Mouse (Mus musculus) adrenal gland, adult 8-10 months (tissue): Measurements from ENCODE around the gene Ubtf. TPM values are rescaled to one million over a fixed set of nuclear protein-coding genes. Genes with fewer than 3 reads are reported as not detected.

Experiments
- DNase-seq: peaks from one replicate; pipeline ENCODE4 v3.0.0; 2022
- total RNA-seq, 4 experiments: library from RNA; stranded (reverse); gene quantifications; 2 replicates each; pipeline ENCODE4 v1.2.4; 2022

Ubtf gene
- total RNA-seq, 4 experiments from 2014 or later = 87.3 to 115 (median 94.5) TPM

- no peak for DNase-seq
Measured at GRCm38 (mm10) chr11:102346926-102347325, 27.4 kb upstream of the Ubtf start.

GRCm38 (mm10) chr11:102344458-102344857 is 24.9 kb upstream of the Ubtf start:
- no peak for DNase-seq

- DNase-seq = no peak
Measured at GRCm38 (mm10) chr11:102342742-102343141, 23.2 kb upstream of the Ubtf start.

GRCm38 (mm10) chr11:102341101-102341500 is 21.6 kb upstream of the Ubtf start:
- no peak for DNase-seq

- DNase-seq = no peak
Measured at GRCm38 (mm10) chr11:102339624-102340023, 20.1 kb upstream of the Ubtf start.

GRCm38 (mm10) chr11:102339195-102339594 is 19.7 kb upstream of the Ubtf start:
- no peak for DNase-seq

- DNase-seq = peak; percentile 88
Measured at GRCm38 (mm10) chr11:102338561-102338960, 19.0 kb upstream of the Ubtf start.

- no peak for DNase-seq
Measured at GRCm38 (mm10) chr11:102337921-102338320, 18.4 kb upstream of the Ubtf start.

GRCm38 (mm10) chr11:102336191-102336590 is 16.6 kb upstream of the Ubtf start:
- DNase-seq = peak; percentile 41

GRCm38 (mm10) chr11:102334973-102335700 is 15.6 kb upstream of the Ubtf start:
- DNase-seq = no peak

GRCm38 (mm10) chr11:102334010-102334409 is 14.5 kb upstream of the Ubtf start:
- no peak for DNase-seq

- no peak for DNase-seq
Measured at GRCm38 (mm10) chr11:102333061-102333460, 13.5 kb upstream of the Ubtf start.

GRCm38 (mm10) chr11:102331806-102332205 is 12.3 kb upstream of the Ubtf start:
- DNase-seq = no peak

- no peak for DNase-seq
Measured at GRCm38 (mm10) chr11:102330039-102330438, 10.5 kb upstream of the Ubtf start.

- DNase-seq = no peak
Measured at GRCm38 (mm10) chr11:102329518-102329917, 10.0 kb upstream of the Ubtf start.

GRCm38 (mm10) chr11:102327839-102328238 is 8.3 kb upstream of the Ubtf start:
- DNase-seq = no peak

GRCm38 (mm10) chr11:102327250-102327649 is 7.7 kb upstream of the Ubtf start:
- DNase-seq = no peak

GRCm38 (mm10) chr11:102323516-102323915 is 4.0 kb upstream of the Ubtf start:
- DNase-seq = no peak

- no peak for DNase-seq
Measured at GRCm38 (mm10) chr11:102321931-102322330, 2.4 kb upstream of the Ubtf start.

- DNase-seq = no peak
Measured at GRCm38 (mm10) chr11:102320686-102321005, 1.1 kb upstream of the Ubtf start.

- DNase-seq = peak; percentile 91
Measured at GRCm38 (mm10) chr11:102319941-102320685, 571 bp upstream of the Ubtf start.

- peak; percentile 53 for DNase-seq
Measured at GRCm38 (mm10) chr11:102318576-102319409, 749 bp downstream of the Ubtf start.

- peak; percentile 62 for DNase-seq
Measured at GRCm38 (mm10) chr11:102317901-102318575, 1.5 kb downstream of the Ubtf start.
